Mouse (Mus musculus): ENCODE results near the gene C2cd3. TPM values are rescaled to one million over a fixed set of nuclear protein-coding genes. Genes with fewer than 3 reads are reported as not detected.

The C2cd3 gene
- polyA plus RNA-seq, 1 experiment from 2014 or later = 48.8 TPM

- peaks cover 18% of the 10 kb centered on the region; the same call in 1 of the 2 replicates for H3K36me3 ChIP-seq (ENCODE audit: control insufficient read depth, insufficient read depth, low read length)
- WGBS = 69% methylated on average over 3 of the region's 3 CpGs
- no peaks in the 10 kb centered on the region for H3K27me3 ChIP-seq (ENCODE audit: control insufficient read depth, insufficient read depth, low read length)
- H3K27ac ChIP-seq (ENCODE audit: low read depth, low read length) = no peak overlapping the region
- no peak overlapping the region for H3K9ac ChIP-seq (ENCODE audit: low read length)
- H3K9me3 ChIP-seq (ENCODE audit: control insufficient read depth, low read length) = no peaks in the 10 kb centered on the region
- H3K4me3 ChIP-seq (ENCODE audit: low read depth, low read length) = no peak overlapping the region
- no peaks in the 10 kb centered on the region for H3K4me1 ChIP-seq (replicated peaks; ENCODE audit: control insufficient read depth, insufficient read depth, low read length)
- H3K4me2 ChIP-seq (ENCODE audit: low read depth, low read length, severe bottlenecking) = no peak overlapping the region
- DNase-seq (ENCODE audit: low spot score) (peak; percentile 56), ATAC-seq (replicated peaks; ENCODE audit: low FRiP score) (no peak)
Measured at GRCm38 (mm10) chr7:100429102-100429501, 57.1 kb downstream of the C2cd3 start.

GRCm38 (mm10) chr7:100429911-100430310, 57.9 kb downstream of the C2cd3 start:
- Histone ChIP-seq H3K4me1 (replicated peaks; ENCODE audit: control insufficient read depth, insufficient read depth, low read length) (no peaks in the 10 kb centered on the region), H3K36me3 (ENCODE audit: control insufficient read depth, insufficient read depth, low read length) (peaks cover 18% of the 10 kb centered on the region; the same call in 1 of the 2 replicates), H3K27me3 (ENCODE audit: control insufficient read depth, insufficient read depth, low read length) (no peaks in the 10 kb centered on the region), H3K9me3 (ENCODE audit: control insufficient read depth, low read length) (no peaks in the 10 kb centered on the region), H3K27ac (ENCODE audit: low read depth, low read length) (no peak overlapping the region), H3K4me3 (ENCODE audit: low read depth, low read length) (no peak overlapping the region), H3K4me2 (ENCODE audit: low read depth, low read length, severe bottlenecking) (no peak overlapping the region), H3K9ac (ENCODE audit: low read length) (no peak overlapping the region)
- 93% methylated on average over 11 of the region's 11 CpGs for WGBS
- ATAC-seq (replicated peaks; ENCODE audit: low FRiP score) (no peak), DNase-seq (ENCODE audit: low spot score) (no peak)

GRCm38 (mm10) chr7:100431103-100431502, 59.1 kb downstream of the C2cd3 start:
- 86% methylated on average over 5 of the region's 5 CpGs for WGBS
- ATAC-seq (replicated peaks; ENCODE audit: low FRiP score) = no peak

GRCm38 (mm10) chr7:100433295-100433694, 61.3 kb downstream of the C2cd3 start:
- no peak overlapping the region for H3K9ac ChIP-seq (ENCODE audit: low read length)
- no peaks in the 10 kb centered on the region for H3K27me3 ChIP-seq (ENCODE audit: control insufficient read depth, insufficient read depth, low read length)
- H3K4me2 ChIP-seq (ENCODE audit: low read depth, low read length, severe bottlenecking) = no peak overlapping the region
- 93% methylated on average over 6 of the region's 6 CpGs for WGBS
- DNase-seq (ENCODE audit: low spot score) (no peak), ATAC-seq (replicated peaks; ENCODE audit: low FRiP score) (no peak)
- H3K4me1 ChIP-seq (replicated peaks; ENCODE audit: control insufficient read depth, insufficient read depth, low read length) = no peaks in the 10 kb centered on the region
- no peak overlapping the region for H3K4me3 ChIP-seq (ENCODE audit: low read depth, low read length)
- peaks cover 27% of the 10 kb centered on the region; the same call in 1 of the 2 replicates for H3K36me3 ChIP-seq (ENCODE audit: control insufficient read depth, insufficient read depth, low read length)
- H3K27ac ChIP-seq (ENCODE audit: low read depth, low read length) = no peak overlapping the region
- H3K9me3 ChIP-seq (ENCODE audit: control insufficient read depth, low read length) = no peaks in the 10 kb centered on the region

More at GRCm38 (mm10) chr7:100431103-100431502, 59.1 kb downstream of the C2cd3 start:
- Histone ChIP-seq H3K27ac (ENCODE audit: low read depth, low read length) (no peak overlapping the region), H3K36me3 (ENCODE audit: control insufficient read depth, insufficient read depth, low read length) (peaks cover 22% of the 10 kb centered on the region; the same call in 1 of the 2 replicates), H3K9ac (ENCODE audit: low read length) (no peak overlapping the region), H3K4me1 (replicated peaks; ENCODE audit: control insufficient read depth, insufficient read depth, low read length) (no peaks in the 10 kb centered on the region), H3K9me3 (ENCODE audit: control insufficient read depth, low read length) (no peaks in the 10 kb centered on the region), H3K4me3 (ENCODE audit: low read depth, low read length) (no peak overlapping the region), H3K4me2 (ENCODE audit: low read depth, low read length, severe bottlenecking) (no peak overlapping the region), H3K27me3 (ENCODE audit: control insufficient read depth, insufficient read depth, low read length) (no peaks in the 10 kb centered on the region)
- no peak for DNase-seq (ENCODE audit: low spot score)

- Histone ChIP-seq H3K4me3 (ENCODE audit: low read depth, low read length) (no peak overlapping the region), H3K9ac (ENCODE audit: low read length) (no peak overlapping the region), H3K27ac (ENCODE audit: low read depth, low read length) (no peak overlapping the region), H3K27me3 (ENCODE audit: control insufficient read depth, insufficient read depth, low read length) (no peaks in the 10 kb centered on the region), H3K36me3 (ENCODE audit: control insufficient read depth, insufficient read depth, low read length) (peaks cover 6% of the 10 kb centered on the region; the same call in 1 of the 2 replicates), H3K4me2 (ENCODE audit: low read depth, low read length, severe bottlenecking) (no peak overlapping the region), H3K4me1 (replicated peaks; ENCODE audit: control insufficient read depth, insufficient read depth, low read length) (no peaks in the 10 kb centered on the region), H3K9me3 (ENCODE audit: control insufficient read depth, low read length) (no peaks in the 10 kb centered on the region)
- ATAC-seq (replicated peaks; ENCODE audit: low FRiP score) (no peak), DNase-seq (ENCODE audit: low spot score) (no peak)
- 94% methylated on average over 4 of the region's 4 CpGs for WGBS
Measured at GRCm38 (mm10) chr7:100443728-100444127, 71.7 kb downstream of the C2cd3 start.

- ATAC-seq (replicated peaks; ENCODE audit: low FRiP score) (no peak), DNase-seq (ENCODE audit: low spot score) (no peak)
- 97% methylated on average over 5 of the region's 5 CpGs for WGBS
- H3K4me1 ChIP-seq (replicated peaks; ENCODE audit: control insufficient read depth, insufficient read depth, low read length) = no peaks in the 10 kb centered on the region
- no peaks in the 10 kb centered on the region for H3K27me3 ChIP-seq (ENCODE audit: control insufficient read depth, insufficient read depth, low read length)
- H3K9ac ChIP-seq (ENCODE audit: low read length) = no peak overlapping the region
- no peak overlapping the region for H3K4me3 ChIP-seq (ENCODE audit: low read depth, low read length)
- peaks cover 10% of the 10 kb centered on the region; the same call in 1 of the 2 replicates for H3K36me3 ChIP-seq (ENCODE audit: control insufficient read depth, insufficient read depth, low read length)
- H3K4me2 ChIP-seq (ENCODE audit: low read depth, low read length, severe bottlenecking) = no peak overlapping the region
- no peaks in the 10 kb centered on the region for H3K9me3 ChIP-seq (ENCODE audit: control insufficient read depth, low read length)
- H3K27ac ChIP-seq (ENCODE audit: low read depth, low read length) = no peak overlapping the region
Measured at GRCm38 (mm10) chr7:100446271-100446670, 74.2 kb downstream of the C2cd3 start.

DNA sequence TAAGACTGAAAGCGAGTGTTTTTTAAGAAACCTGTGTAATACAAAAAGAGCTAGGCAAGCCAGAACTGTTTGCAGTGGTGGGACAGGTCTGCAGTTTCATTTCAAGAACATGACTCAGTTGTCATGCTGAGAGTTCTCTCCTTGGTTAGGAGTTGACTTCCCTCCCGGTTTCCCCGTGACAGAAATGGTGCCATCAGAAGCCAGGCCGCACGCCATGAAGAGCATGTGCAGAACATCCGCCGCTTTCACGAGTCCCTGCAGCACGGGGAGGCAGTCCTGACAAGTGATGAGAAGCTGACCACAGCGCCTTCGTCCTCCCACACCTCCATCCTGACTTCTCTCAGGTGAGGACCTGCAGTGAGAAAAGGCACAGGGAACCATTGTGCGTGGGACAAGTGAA, 76.5 kb downstream of the C2cd3 start:
- Histone ChIP-seq H3K9ac (ENCODE audit: low read length) (no peak overlapping the region), H3K4me1 (replicated peaks; ENCODE audit: control insufficient read depth, insufficient read depth, low read length) (no peaks in the 10 kb centered on the region), H3K9me3 (ENCODE audit: control insufficient read depth, low read length) (no peaks in the 10 kb centered on the region), H3K4me2 (ENCODE audit: low read depth, low read length, severe bottlenecking) (no peak overlapping the region), H3K36me3 (ENCODE audit: control insufficient read depth, insufficient read depth, low read length) (peaks cover 15% of the 10 kb centered on the region; the same call in 1 of the 2 replicates), H3K4me3 (ENCODE audit: low read depth, low read length) (no peak overlapping the region), H3K27ac (ENCODE audit: low read depth, low read length) (no peak overlapping the region), H3K27me3 (ENCODE audit: control insufficient read depth, insufficient read depth, low read length) (no peaks in the 10 kb centered on the region)
- ATAC-seq (replicated peaks; ENCODE audit: low FRiP score) = no peak
- no peak for DNase-seq (ENCODE audit: low spot score)
- 96% methylated on average over 12 of the region's 12 CpGs for WGBS

DNA sequence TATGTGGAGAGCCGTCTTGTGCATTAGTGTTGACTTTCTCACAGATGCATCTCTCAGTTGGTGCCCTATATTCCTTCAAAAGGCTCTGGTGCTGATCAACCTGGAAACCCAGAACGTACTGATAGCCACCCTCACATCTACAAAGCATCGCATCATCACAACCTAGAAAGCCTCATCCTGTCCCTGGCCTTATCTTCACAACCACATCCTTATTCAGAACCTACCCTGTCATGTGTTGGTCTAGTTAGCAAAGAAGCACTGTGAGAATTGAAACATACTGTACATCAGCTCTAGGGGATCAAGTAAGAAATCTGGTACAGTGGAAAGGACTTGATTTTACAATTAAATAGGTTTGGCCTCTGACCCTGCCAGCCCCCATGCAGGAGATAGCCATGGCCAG, 77.0 kb downstream of the C2cd3 start:
- Histone ChIP-seq H3K9me3 (ENCODE audit: control insufficient read depth, low read length) (no peaks in the 10 kb centered on the region), H3K27me3 (ENCODE audit: control insufficient read depth, insufficient read depth, low read length) (no peaks in the 10 kb centered on the region), H3K4me3 (ENCODE audit: low read depth, low read length) (no peak overlapping the region), H3K36me3 (ENCODE audit: control insufficient read depth, insufficient read depth, low read length) (peaks cover 15% of the 10 kb centered on the region; the same call in 1 of the 2 replicates), H3K4me2 (ENCODE audit: low read depth, low read length, severe bottlenecking) (no peak overlapping the region), H3K4me1 (replicated peaks; ENCODE audit: control insufficient read depth, insufficient read depth, low read length) (no peaks in the 10 kb centered on the region), H3K9ac (ENCODE audit: low read length) (no peak overlapping the region), H3K27ac (ENCODE audit: low read depth, low read length) (no peak overlapping the region)
- WGBS = 94% methylated on average over 3 of the region's 3 CpGs
- ATAC-seq (replicated peaks; ENCODE audit: low FRiP score) (no peak), DNase-seq (ENCODE audit: low spot score) (no peak)

DNA sequence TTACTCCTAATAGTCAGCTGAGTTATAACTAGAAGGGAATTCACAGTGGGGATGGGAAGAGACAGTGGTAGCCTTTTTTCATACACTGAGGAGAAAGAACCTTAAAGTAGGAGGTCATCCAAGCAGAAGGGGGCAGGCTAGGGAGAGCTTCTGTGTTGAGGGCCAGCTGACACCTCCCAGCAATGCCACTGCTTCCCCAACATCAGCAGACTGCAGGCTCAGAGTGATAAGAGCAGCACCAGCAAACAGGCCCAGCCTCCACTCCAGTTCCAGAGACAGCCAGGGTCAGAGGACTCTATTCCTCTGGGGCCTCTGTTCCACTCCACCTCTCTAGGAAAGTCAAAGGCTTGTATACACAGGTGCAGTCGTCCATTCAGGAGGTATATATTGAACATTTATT, 86.1 kb downstream of the C2cd3 start:
- Histone ChIP-seq H3K36me3 (ENCODE audit: control insufficient read depth, insufficient read depth, low read length) (peaks cover 8% of the 10 kb centered on the region; the same call in 1 of the 2 replicates), H3K9me3 (ENCODE audit: control insufficient read depth, low read length) (no peaks in the 10 kb centered on the region), H3K27ac (ENCODE audit: low read depth, low read length) (no peak overlapping the region), H3K27me3 (ENCODE audit: control insufficient read depth, insufficient read depth, low read length) (no peaks in the 10 kb centered on the region), H3K4me2 (ENCODE audit: low read depth, low read length, severe bottlenecking) (no peak overlapping the region), H3K9ac (ENCODE audit: low read length) (no peak overlapping the region), H3K4me3 (ENCODE audit: low read depth, low read length) (no peak overlapping the region), H3K4me1 (replicated peaks; ENCODE audit: control insufficient read depth, insufficient read depth, low read length) (no peaks in the 10 kb centered on the region)
- DNase-seq (ENCODE audit: low spot score) (no peak), ATAC-seq (replicated peaks; ENCODE audit: low FRiP score) (no peak)
- 84% methylated on average over 1 of the region's 1 CpGs for WGBS
